Mouse (Mus musculus): ENCODE measurements around the gene Fpgs.

- TF ChIP-seq CTCF (IDR thresholded peaks at IDR 0.05; ENCODE audit: borderline replicate concordance, insufficient read depth, low read depth, low read length) = no peak
- TF ChIP-seq POLR2A (IDR thresholded peaks at IDR 0.05; ENCODE audit: borderline replicate concordance, insufficient read depth, low read length) = no peak
These were observed 27.1 kb downstream of the Fpgs start for GRCm38 (mm10) chr2:32676821-32677220.
